Mouse (Mus musculus) intestine, embryonic 16.5 days (tissue): ENCODE results near the gene Emd. TPM values are rescaled to one million over a fixed set of nuclear protein-coding genes. Genes with fewer than 3 reads are reported as not detected.
"Not testable (repeated sequence)": the region's sequence is repeated elsewhere in the genome, so short reads cannot be mapped to it uniquely, and the experiment has no call there.

Experiments
- ATAC-seq: fragments of 200-750 bp; cut with Nextera tagmentation; 2 replicates; pipeline ENCODE4 v1.8.0; 2017; ENCODE audit warnings: moderate TSS enrichment, moderate library complexity
- H3K27ac ChIP-seq: fragments of 300-500 bp; sonication (generic); 2 replicates; pipeline ENCODE4 v1.5.1; 2014; ENCODE audit warnings: mild to moderate bottlenecking, low read length
- H3K27me3 ChIP-seq: fragments of 300-500 bp; sonication (generic); replicated peaks from 2 replicates; pipeline ENCODE4 v1.6.1; 2014; ENCODE audit warnings: low read length, control low read depth, mixed read lengths; ENCODE audit not compliant: control insufficient read depth, insufficient read depth
- H3K36me3 ChIP-seq: fragments of 300-500 bp; sonication (generic); 2 replicates; pipeline ENCODE4 v1.6.1; 2014; ENCODE audit warnings: low read length, control low read depth; ENCODE audit not compliant: control insufficient read depth, insufficient read depth
- H3K4me1 ChIP-seq: fragments of 300-500 bp; sonication (generic); 2 replicates; pipeline ENCODE4 v1.6.1; 2014; ENCODE audit warnings: low read length, control low read depth, mixed read lengths; ENCODE audit not compliant: control insufficient read depth, insufficient read depth
- H3K4me2 ChIP-seq: fragments of 300-500 bp; sonication (generic); 2 replicates; pipeline ENCODE4 v1.6.1; 2014; ENCODE audit warnings: low read depth, low read length, control low read depth
- H3K4me3 ChIP-seq: fragments of 300-500 bp; sonication (generic); 2 replicates; pipeline ENCODE4 v1.5.1; 2014; ENCODE audit warnings: mild to moderate bottlenecking, low read length
- H3K9ac ChIP-seq: fragments of 300-500 bp; sonication (generic); 2 replicates; pipeline ENCODE4 v1.6.1; 2014; ENCODE audit warnings: low read depth, low read length
- H3K9me3 ChIP-seq: fragments of 300-500 bp; sonication (generic); 2 replicates; pipeline ENCODE4 v1.6.1; 2016; ENCODE audit warnings: low read length, control low read depth; ENCODE audit not compliant: control insufficient read depth
- WGBS: fragments of 180-500 bp; shearing (Covaris S2); extraction: QIAGEN DNeasy Blood & Tissue Kit; methylation state at CpG from one replicate; pipeline ENCODE4 v1.1.7; 2014; 5-methylcytosine and 5-hydroxymethylcytosine counted together
- polyA plus RNA-seq: library from polyadenylated mRNA; unstranded; fragments of >200 nt; fragmentation: Nextera tagmentation; extraction: Ambion mirVana; gene quantifications from 2 replicates; pipeline ENCODE4 v1.2.1, GENCODE M21; 2015

The Emd gene
- polyA plus RNA-seq = 18.3 and 22.5 TPM in 2 replicates

- Histone ChIP-seq H3K36me3 (no peaks in the 10 kb centered on the region), H3K27me3 (no peaks in the 10 kb centered on the region), H3K9me3 (no peaks in the 10 kb centered on the region), H3K4me3 (peak within 1 kb of the TSS; percentile 62), H3K27ac (peak within 1 kb of the TSS; percentile 92), H3K4me1 (peaks cover 3% of the 10 kb centered on the region; the same call in 1 of the 2 replicates), H3K9ac (peak within 1 kb of the TSS; percentile 77), H3K4me2 (peak within 1 kb of the TSS; percentile 70)
- ATAC-seq = peak; percentile 98
- WGBS = 18% methylated on average over 39 of the region's 39 CpGs
These were observed at the start of gene Emd for GRCm38 (mm10) chrX:74254153-74254887. TSS of gene Emd (plus strand) at chrX:74254687.

GRCm38 (mm10) chrX:74218496-74218895, 36.0 kb upstream of the Emd start:
- no peak for ATAC-seq
- H3K4me1 ChIP-seq = no peaks in the 10 kb centered on the region
- no peaks in the 10 kb centered on the region for H3K9me3 ChIP-seq
- H3K36me3 ChIP-seq = no peaks in the 10 kb centered on the region
- no peak overlapping the region for H3K27ac ChIP-seq
- no peak overlapping the region for H3K9ac ChIP-seq
- H3K4me3 ChIP-seq = no peak overlapping the region
- no peaks in the 10 kb centered on the region; the same call in 1 of the 2 replicates for H3K27me3 ChIP-seq
- no peak overlapping the region for H3K4me2 ChIP-seq
- 90% methylated on average over 4 of the region's 4 CpGs for WGBS

GRCm38 (mm10) chrX:74219449-74219848, 35.0 kb upstream of the Emd start:
- Histone ChIP-seq H3K4me3 (no peak overlapping the region), H3K9me3 (no peaks in the 10 kb centered on the region), H3K9ac (no peak overlapping the region), H3K4me1 (no peaks in the 10 kb centered on the region), H3K27me3 (no peaks in the 10 kb centered on the region; the same call in 1 of the 2 replicates), H3K27ac (no peak overlapping the region), H3K4me2 (no peak overlapping the region), H3K36me3 (0 out of 2 replicates have a peak, but pooled peaks cover 2% of the 10 kb centered on the region)
- ATAC-seq = no peak
- 61% methylated on average over 13 of the region's 13 CpGs for WGBS

GRCm38 (mm10) chrX:74220099-74220498, 34.4 kb upstream of the Emd start:
- H3K9ac ChIP-seq, H3K4me1 ChIP-seq, H3K4me2 ChIP-seq, H3K9me3 ChIP-seq, H3K36me3 ChIP-seq, H3K27me3 ChIP-seq, H3K4me3 ChIP-seq, ATAC-seq, H3K27ac ChIP-seq: not testable (repeated sequence)
- WGBS = 21% methylated on average over 1 of the region's 1 CpGs

DNA sequence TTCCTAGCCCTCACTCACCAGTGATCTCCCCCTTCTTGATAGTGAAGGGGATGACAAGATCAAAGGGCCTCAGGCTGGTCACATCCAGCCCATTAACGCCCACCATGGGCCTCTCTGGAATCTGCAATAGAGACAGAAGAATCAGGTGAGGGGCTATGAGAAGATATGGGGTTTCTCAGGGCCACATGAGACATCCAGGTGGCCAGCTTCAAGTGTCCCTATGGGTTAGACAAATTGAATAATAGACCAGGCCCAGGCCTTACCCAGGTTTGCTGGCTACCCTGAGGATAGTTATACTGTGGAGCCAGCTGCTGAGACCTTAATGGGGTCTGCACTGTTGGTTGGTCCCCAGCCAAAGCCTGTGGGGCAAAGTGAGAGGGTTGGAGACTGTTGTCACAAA, 24.4 kb upstream of the Emd start:
- H3K9ac ChIP-seq = no peak overlapping the region
- H3K36me3 ChIP-seq = no peaks in the 10 kb centered on the region
- H3K27ac ChIP-seq = no peak overlapping the region
- H3K4me2 ChIP-seq = no peak overlapping the region
- H3K4me3 ChIP-seq = no peak overlapping the region
- H3K27me3 ChIP-seq = no peaks in the 10 kb centered on the region
- WGBS = 63% methylated on average over 1 of the region's 1 CpGs
- H3K9me3 ChIP-seq = no peaks in the 10 kb centered on the region
- H3K4me1 ChIP-seq = no peaks in the 10 kb centered on the region
- no peak for ATAC-seq

- Histone ChIP-seq H3K4me2 (no peak overlapping the region), H3K27me3 (no peaks in the 10 kb centered on the region), H3K4me1 (no peaks in the 10 kb centered on the region), H3K27ac (no peak overlapping the region), H3K9ac (no peak overlapping the region), H3K4me3 (no peak overlapping the region), H3K9me3 (no peaks in the 10 kb centered on the region), H3K36me3 (no peaks in the 10 kb centered on the region; the same call in 1 of the 2 replicates)
- ATAC-seq = no peak
- WGBS = 91% methylated on average over 5 of the region's 5 CpGs
These were observed 21.3 kb upstream of the Emd start for GRCm38 (mm10) chrX:74233196-74233595.

DNA sequence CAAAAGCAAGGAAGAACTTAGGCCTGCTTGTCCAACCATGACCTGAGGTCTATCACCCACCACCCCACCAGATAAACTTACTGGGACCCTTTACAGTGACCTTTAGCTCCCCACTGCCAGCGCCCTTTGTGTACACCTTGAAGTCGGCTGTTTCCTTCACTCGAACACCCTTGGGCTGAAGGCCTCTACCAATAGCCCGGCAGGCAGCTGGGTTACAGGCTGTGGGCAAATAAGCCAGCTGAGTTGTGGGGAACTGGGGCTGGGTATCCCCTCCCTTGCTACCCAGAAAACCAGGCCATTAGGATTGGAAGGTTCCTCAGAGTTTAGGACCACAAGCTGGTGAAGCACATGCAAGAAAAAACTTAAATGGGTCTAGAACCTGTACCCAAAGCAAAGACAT, 14.2 kb upstream of the Emd start:
- Histone ChIP-seq H3K4me1 (peaks cover 6% of the 10 kb centered on the region), H3K4me2 (no peak overlapping the region), H3K9ac (no peak overlapping the region), H3K4me3 (no peak overlapping the region), H3K36me3 (peaks cover 6% of the 10 kb centered on the region), H3K9me3 (no peaks in the 10 kb centered on the region), H3K27ac (no peak overlapping the region), H3K27me3 (no peaks in the 10 kb centered on the region)
- 94% methylated on average over 4 of the region's 4 CpGs for WGBS
- ATAC-seq = no peak

GRCm38 (mm10) chrX:74243396-74243795, 11.1 kb upstream of the Emd start:
- Histone ChIP-seq H3K4me3 (peak overlapping the region; percentile 56), H3K4me1 (peaks cover 6% of the 10 kb centered on the region), H3K9me3 (no peaks in the 10 kb centered on the region), H3K27ac (no peak overlapping the region), H3K36me3 (peaks cover 6% of the 10 kb centered on the region; the same call in 1 of the 2 replicates), H3K4me2 (peak overlapping the region; percentile 46), H3K27me3 (no peaks in the 10 kb centered on the region), H3K9ac (peak overlapping the region; percentile 69)
- 83% methylated on average over 2 of the region's 2 CpGs for WGBS
- ATAC-seq = no peak

- Histone ChIP-seq H3K9me3 (no peaks in the 10 kb centered on the region), H3K4me1 (peaks cover 6% of the 10 kb centered on the region), H3K27me3 (no peaks in the 10 kb centered on the region), H3K4me2 (peak overlapping the region; percentile 46), H3K4me3 (peak overlapping the region; percentile 56), H3K27ac (peak overlapping the region; percentile 66), H3K9ac (peak overlapping the region; percentile 69), H3K36me3 (peaks cover 6% of the 10 kb centered on the region; the same call in 1 of the 2 replicates)
- ATAC-seq = no peak
- WGBS = 44% methylated on average over 3 of the region's 3 CpGs
These were observed 10.7 kb upstream of the Emd start for GRCm38 (mm10) chrX:74243807-74244206.
